Mouse (Mus musculus) fat pad, adult 2 months (tissue): Measurements from ENCODE around the gene Akt1s1.
"Not testable (repeated sequence)": the region's sequence is repeated elsewhere in the genome, so short reads cannot be mapped to it uniquely, and the experiment has no call there.

Source experiments
- DNase-seq: peaks from one replicate; pipeline ENCODE4 v3.0.0-alpha.2; 2011; ENCODE audit warnings: low read depth, low spot score; ENCODE audit errors: extremely low read depth

Akt1s1 gene

GRCm38 (mm10) chr7:44868919-44869696, 20.3 kb downstream of the Akt1s1 start:
- DNase-seq: no peak

- peak; percentile 85 for DNase-seq
These were observed 21.1 kb downstream of the Akt1s1 start, which contains the start of gene Ptov1 for GRCm38 (mm10) chr7:44869697-44870528. TSS of gene Ptov1 (minus strand) at chr7:44869788.

- DNase-seq: no peak
These were observed 21.8 kb downstream of the Akt1s1 start for GRCm38 (mm10) chr7:44870614-44871013.

- no peak for DNase-seq
These were observed 22.4 kb downstream of the Akt1s1 start for GRCm38 (mm10) chr7:44871181-44871580.

GRCm38 (mm10) chr7:44871774-44872173, 23.0 kb downstream of the Akt1s1 start:
- not testable (repeated sequence) for DNase-seq

GRCm38 (mm10) chr7:44877833-44878232, 29.0 kb downstream of the Akt1s1 start:
- DNase-seq: no peak

GRCm38 (mm10) chr7:44883036-44883435, 34.2 kb downstream of the Akt1s1 start:
- DNase-seq: no peak

- DNase-seq: no peak
These were observed 35.8 kb downstream of the Akt1s1 start for GRCm38 (mm10) chr7:44884637-44885036.

- DNase-seq: no peak
These were observed 38.2 kb downstream of the Akt1s1 start for GRCm38 (mm10) chr7:44886964-44887363.

- DNase-seq: no peak
These were observed 39.7 kb downstream of the Akt1s1 start for GRCm38 (mm10) chr7:44888256-44889105.

- DNase-seq: no peak
These were observed 41.4 kb downstream of the Akt1s1 start for GRCm38 (mm10) chr7:44890180-44890579.

- no peak for DNase-seq
These were observed 41.9 kb downstream of the Akt1s1 start for GRCm38 (mm10) chr7:44890737-44891136.

GRCm38 (mm10) chr7:44891611-44892010, 42.8 kb downstream of the Akt1s1 start:
- no peak for DNase-seq

- peak; percentile 34 for DNase-seq
These were observed 43.6 kb downstream of the Akt1s1 start, which contains the start of gene Med25 for GRCm38 (mm10) chr7:44892276-44892921. TSS of gene Med25 (minus strand) at chr7:44892712.

- no peak for DNase-seq
These were observed 44.4 kb downstream of the Akt1s1 start for GRCm38 (mm10) chr7:44893197-44893596.

- no peak for DNase-seq
These were observed 45.4 kb downstream of the Akt1s1 start for GRCm38 (mm10) chr7:44894175-44894574.

GRCm38 (mm10) chr7:44895206-44895592, 46.4 kb downstream of the Akt1s1 start:
- DNase-seq: no peak

- peak; percentile 43 for DNase-seq
These were observed 47.0 kb downstream of the Akt1s1 start, which contains the start of gene Fuz for GRCm38 (mm10) chr7:44895593-44896434. TSS of gene Fuz (plus strand) at chr7:44896079.

- DNase-seq: no peak
These were observed 47.7 kb downstream of the Akt1s1 start for GRCm38 (mm10) chr7:44896499-44896898.
